Mouse (Mus musculus): Measurements from ENCODE around the gene Nrxn3. TPM values are rescaled to one million over a fixed set of nuclear protein-coding genes. Genes with fewer than 3 reads are reported as not detected.
A peak's percentile ranks its signal among the peaks of the same experiment; 100 is the strongest.

The Nrxn3 gene
- total RNA-seq, 2 experiments from 2014 or later: 185 to 191 TPM

DNA sequence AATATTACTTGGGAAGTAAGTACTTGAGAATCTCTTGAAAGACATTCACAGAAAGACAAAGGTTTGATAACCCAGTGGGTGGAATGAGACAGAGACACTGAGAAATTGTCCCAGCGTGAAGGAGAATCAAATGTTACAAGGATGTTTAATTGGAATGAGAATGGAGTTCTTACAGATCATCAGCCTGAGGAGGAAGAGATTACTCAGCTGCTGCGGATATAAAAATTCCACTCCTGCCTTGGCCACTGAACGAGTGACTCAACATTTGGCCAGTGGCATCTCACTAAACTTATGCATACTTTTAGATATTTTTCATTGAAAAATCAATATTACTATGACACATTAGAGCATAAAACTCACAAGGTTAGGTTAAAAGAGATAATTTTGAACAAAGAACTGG is 1166.0 kb downstream of the Nrxn3 start:
- DNase-seq (ENCODE audit: extremely low spot score in 1 of 2, low spot score in 2 of 2): no peak
- intact Hi-C loops (cut with DNase I): no loop called here

DNA sequence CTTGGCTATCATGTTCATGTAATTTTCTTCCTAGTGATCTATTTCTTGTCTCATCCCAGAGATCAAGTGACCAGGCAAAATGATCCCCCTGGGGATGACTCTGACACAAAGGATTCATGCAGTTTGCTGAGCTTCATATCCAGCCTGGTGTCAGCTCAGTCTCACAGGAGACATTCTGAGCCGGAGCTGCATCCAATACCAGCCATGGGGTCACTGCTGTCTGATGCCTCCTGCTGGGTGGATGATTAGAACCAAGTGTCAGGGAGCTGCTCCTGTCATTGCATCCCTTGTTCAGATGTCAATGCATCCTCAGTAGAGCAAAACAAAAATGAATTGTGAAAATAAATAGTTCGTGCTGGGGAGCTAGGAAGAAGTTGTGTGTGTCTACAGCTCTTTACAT is 1174.2 kb downstream of the Nrxn3 start:
- DNase-seq (ENCODE audit: extremely low spot score in 1 of 2, low spot score in 2 of 2): no peak
- intact Hi-C loops (cut with DNase I): no loop called here

DNA sequence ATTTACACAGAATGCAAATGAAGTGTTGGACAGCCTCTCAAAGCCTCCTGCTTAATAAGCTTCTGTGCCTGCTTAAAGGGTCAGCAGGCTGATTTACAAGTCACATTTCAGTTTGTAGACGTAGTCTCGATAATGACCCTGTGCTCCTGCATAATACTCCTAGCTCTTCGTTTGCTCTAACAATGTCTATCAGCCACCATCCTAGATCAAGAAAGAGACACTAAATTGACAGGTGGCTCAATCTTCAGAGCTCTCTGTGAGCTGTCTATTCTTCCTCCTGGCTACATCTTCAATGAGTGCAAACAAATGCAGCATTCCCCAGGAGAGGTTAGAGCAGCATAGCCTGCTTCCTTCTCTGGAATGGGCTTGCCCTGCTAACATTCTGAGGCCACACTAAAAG is 1186.9 kb downstream of the Nrxn3 start:
- no peak for DNase-seq (ENCODE audit: extremely low spot score in 1 of 2, low spot score in 2 of 2)
- intact Hi-C loops (cut with DNase I): no loop called here

DNA sequence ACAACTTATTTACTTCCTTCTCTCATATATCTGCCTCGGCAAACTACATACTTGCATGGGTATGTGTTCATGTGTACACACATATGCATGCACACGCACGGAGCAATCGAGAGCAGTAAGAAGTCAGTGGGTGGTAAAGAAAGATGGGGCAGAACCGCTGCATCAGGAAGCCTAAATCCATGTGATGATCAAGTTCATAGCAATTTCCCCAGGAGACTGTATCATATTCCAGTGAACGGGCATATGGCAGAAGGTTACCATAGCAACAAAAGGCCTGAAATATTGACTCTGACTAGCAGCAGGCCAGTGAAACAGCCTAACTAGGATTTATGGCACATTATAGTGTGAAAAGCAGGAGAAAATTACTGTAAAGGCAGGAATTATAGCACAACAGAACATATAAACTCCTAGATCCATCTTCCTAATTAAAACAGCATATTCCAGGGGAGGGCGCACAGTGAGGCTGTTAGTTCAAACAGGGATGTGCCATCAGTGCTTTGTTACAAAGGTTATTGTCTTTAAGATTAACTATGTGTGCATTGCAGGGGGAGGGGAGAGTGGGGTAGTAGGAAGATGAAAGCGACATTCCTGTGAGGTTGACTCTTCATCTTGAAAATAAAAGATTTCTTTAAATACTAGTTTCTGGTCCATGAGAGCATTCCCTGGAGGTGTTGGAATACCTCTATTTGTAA is 1195.6 kb downstream of the Nrxn3 start:
- intact Hi-C loops (cut with DNase I): no loop called here

DNA sequence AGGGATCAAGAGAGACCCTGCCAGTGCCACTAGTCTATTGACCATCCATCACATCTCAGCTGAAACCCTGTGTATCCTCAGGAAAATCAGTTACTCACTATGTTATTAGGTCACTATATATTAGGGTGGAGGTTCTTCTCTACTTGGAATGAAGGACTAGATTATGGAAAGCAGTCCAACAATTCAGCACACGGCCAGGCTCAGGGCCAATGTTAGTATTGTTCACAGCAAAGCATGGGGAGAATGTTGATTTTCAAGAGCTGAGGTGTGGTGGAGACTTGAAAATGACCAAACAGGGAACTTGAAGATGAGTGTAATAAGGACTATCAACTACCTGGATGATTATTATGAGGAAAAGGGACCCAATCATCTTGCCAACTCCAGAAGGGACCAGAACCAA is 1209.7 kb downstream of the Nrxn3 start:
- intact Hi-C loops (cut with DNase I): no loop called here

More for the DNA sequence above, 1195.6 kb downstream of the Nrxn3 start:
- DNase-seq (ENCODE audit: extremely low spot score in 1 of 2, low spot score in 2 of 2): no peak

DNA sequence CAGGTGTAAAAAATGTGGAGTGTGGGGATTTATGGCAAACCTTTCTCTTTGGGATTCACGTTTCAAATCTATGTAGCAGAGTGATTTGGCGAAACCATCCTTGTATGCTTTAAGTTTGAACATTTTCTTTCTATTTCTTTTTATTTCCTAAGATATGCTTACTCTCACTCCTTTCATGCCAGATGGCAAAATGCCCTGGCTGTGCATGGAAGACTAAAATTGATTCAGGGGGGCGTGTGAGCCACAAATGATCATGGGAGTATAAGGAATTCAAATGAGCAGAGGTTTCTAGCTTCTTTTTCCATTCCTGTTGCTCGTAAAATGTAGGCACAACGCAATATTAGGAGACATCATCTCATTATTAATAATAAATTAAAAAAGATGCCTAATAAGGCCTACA is 1211.0 kb downstream of the Nrxn3 start:
- DNase-seq (ENCODE audit: extremely low spot score in 1 of 2, low spot score in 2 of 2): peak; percentile 46
- intact Hi-C loops (cut with DNase I): no loop called here

More for the DNA sequence above, 1209.7 kb downstream of the Nrxn3 start:
- no peak for DNase-seq (ENCODE audit: extremely low spot score in 1 of 2, low spot score in 2 of 2)

DNA sequence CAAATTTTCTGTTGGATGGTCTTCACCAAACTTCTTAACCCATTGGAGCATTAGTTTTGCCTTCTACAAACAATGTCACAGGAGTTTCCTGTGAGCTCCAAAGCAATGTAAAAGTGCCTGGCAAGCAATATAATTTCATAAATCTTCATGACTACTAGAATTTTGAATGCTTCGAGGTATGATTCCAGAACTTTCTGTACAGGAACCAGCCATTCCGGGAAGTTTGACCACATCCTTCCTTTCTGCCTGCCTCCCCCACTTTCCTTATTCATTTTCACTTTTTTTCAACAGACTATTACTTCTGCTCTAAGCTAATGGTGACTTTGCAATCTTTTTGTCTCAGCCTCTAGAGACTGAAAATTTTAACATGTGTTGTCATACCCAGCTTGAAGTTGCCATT is 1218.1 kb downstream of the Nrxn3 start:
- intact Hi-C loops (cut with DNase I): no loop called here
- DNase-seq (ENCODE audit: extremely low spot score in 1 of 2, low spot score in 2 of 2): no peak

DNA sequence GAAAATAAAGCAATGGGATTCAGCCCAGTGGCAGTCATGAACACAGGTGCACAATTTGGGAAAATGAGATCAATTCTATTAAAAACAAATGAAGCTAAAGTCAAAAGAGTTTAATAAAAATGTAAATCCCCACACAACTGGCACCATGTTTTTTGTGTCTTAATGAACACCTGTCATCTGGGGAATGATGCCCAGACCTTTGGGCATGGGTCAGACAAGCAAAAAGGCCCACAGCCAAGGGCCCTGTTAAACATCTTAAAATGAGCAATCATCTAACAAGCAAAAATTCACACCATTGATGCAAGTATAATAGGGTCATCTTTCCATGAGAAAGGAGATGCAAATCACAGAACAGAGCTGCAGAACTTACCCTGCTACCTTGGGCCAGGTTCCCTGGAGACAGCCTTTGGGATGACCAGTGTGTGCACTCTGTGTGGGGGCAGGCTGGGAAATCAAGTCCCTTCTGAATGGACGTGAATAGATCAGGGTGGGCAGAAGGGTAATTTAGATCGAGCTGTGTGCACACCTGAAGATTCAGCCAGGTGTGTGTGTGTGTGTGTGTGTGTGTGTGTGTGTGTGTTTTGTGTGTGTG is 1223.3 kb downstream of the Nrxn3 start:
- intact Hi-C loops (cut with DNase I): no loop called here
- DNase-seq (ENCODE audit: extremely low spot score in 1 of 2, low spot score in 2 of 2): no peak

DNA sequence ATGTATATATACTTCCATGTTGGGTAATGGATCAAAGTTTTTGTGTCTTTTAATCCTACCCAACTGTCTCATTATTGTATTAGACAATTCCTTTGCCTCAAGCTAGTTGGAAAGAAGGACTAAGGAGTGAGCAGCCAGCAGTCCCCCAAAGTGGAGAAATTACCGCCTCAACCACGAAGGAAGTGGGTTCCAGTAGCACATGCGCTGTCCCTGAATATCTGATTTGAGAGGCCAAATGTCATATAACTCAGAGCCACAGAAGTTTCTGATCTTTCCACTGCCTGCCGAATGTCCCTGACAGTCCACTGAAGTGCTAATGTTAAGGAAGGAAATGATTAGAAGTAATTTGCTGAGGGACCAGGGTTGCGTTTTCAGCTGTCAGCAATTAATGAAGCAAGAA is 1223.8 kb downstream of the Nrxn3 start:
- DNase-seq (ENCODE audit: extremely low spot score in 1 of 2, low spot score in 2 of 2): no peak
- intact Hi-C loops (cut with DNase I): no loop called here

DNA sequence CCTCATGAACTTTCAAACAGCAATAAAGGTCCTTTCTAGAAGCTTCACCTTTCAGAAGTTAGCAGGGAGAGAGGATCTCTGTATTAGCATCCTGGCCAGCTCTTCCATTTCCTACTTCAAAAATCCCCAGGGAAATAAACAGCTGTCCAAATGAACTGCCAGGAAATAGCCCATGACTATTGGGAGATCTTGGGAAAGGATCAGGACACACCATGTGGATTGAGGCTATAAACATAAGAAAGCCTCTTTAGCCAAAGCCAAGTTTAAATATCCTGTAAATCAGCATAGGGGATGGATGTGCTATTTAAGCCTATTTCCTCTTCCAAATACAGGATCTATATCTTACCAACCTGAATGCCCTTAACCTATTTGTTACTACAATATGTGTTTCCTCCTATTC is 1230.6 kb downstream of the Nrxn3 start:
- DNase-seq (ENCODE audit: extremely low spot score in 1 of 2, low spot score in 2 of 2): no peak
- intact Hi-C loops (cut with DNase I): no loop called here

DNA sequence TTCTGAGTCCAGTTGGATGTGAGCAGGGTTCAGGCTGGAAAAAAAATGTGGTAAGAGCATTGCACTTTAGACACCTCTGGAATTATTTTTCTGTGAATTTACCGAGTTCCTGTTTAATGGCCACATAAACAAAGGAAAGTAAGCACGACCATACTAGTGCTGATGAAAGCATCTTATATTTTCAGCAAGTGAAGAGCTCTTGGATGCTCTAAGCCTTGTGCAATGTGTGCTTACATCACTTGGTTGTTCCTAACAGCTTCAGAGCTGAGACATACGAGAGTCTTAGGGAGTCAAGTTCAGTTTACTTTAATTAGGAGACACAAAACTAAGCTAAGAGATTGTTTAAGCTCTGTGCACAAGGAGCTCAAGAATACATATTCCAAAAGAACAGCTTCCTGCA is 1231.0 kb downstream of the Nrxn3 start:
- no peak for DNase-seq (ENCODE audit: extremely low spot score in 1 of 2, low spot score in 2 of 2)

DNA sequence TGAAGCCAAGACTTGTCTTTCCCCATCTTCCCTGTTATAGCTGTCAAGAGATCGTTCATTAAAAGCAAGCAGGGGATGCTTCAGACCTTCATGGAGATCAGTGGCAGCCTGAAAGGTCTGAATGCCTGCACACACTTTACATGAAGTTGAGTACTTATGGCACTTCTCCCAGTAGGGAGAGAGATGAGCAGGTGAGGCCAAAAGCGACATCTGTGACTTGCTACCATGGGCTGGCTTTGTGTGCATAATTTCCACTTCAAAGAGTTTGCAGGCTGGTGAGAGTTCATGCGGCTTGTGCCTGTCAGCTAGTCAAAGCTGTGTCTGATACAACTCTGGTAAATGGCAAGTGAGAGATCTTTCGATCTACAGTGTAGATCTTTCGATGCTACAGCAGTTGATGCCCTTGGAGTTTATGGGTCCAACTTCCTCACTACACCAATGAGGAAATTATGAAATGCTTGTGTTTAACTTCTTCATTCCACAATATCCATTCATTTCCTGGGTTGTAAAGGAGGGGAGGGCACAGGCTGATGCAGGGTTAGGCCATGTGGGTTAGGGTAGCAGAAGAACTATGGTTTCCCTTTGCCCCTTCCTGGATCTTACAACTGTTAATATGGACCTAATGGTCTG is 1231.9 kb downstream of the Nrxn3 start:
- intact Hi-C loops (cut with DNase I): no loop called here
- no peak for DNase-seq (ENCODE audit: extremely low spot score in 1 of 2, low spot score in 2 of 2)

More for the DNA sequence above, 1231.0 kb downstream of the Nrxn3 start:
- intact Hi-C loops (cut with DNase I): no loop called here

DNA sequence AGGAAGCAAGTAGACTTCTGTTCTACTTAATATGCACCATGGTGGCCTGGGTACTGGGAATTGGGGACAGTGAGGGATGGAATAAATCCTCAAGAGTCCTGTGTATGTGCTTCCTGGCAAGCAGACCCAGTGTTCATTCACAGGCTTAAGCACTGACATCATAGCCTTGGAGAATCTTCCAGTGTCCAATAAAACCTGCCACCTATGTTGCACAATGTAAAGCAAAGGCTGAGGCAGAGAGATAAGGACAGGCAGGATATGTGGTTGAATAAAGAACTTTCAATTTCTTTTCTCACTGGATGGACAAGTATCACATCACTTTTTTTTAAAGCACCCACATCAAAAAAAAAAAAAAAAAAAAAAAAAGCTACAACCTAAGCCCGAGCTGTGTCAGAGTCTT is 1240.4 kb downstream of the Nrxn3 start:
- no peak for DNase-seq (ENCODE audit: extremely low spot score in 1 of 2, low spot score in 2 of 2)
- intact Hi-C loops (cut with DNase I): no loop called here

DNA sequence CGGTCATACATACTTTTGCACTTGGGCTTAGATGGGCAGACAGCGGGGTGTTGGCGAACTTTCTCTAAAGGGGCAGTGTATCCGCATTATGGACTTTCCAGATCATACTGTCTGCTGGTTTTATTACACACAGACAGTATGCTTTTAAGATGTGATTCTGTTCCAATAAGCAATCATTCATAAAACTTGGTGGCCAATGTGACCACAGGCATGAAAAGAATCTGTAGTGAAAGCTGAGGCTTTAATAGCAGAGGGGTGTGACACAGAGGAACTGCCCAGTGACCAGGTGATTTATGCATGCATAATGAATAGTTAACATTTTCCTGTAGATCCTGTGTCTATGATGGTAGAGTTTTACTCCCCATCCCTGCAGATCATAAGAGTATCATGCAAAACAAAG is 1254.0 kb downstream of the Nrxn3 start:
- intact Hi-C loops (cut with DNase I): no loop called here
- no peak for DNase-seq (ENCODE audit: extremely low spot score in 1 of 2, low spot score in 2 of 2)

DNA sequence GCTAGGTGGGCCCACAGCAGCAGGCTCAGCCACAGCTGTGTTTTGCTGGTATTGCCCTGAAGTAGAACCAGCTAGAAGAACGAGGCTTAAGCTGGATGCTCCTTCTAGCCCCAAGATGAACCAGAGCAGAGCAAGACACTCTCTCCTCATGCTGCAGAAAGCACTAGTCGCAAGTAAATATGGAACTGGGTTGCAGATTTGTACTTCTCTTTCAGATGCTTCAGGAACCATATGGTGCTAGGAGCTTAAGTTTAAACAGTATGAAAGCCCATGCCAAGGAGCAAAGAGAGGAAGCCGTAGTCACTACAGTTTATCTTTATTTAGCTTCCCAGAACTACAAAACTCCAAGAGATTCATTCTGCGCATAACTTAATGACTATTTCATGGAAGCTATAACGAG is 1254.8 kb downstream of the Nrxn3 start:
- DNase-seq (ENCODE audit: extremely low spot score in 1 of 2, low spot score in 2 of 2): peak in 1 of 2 experiments; percentile 25
- intact Hi-C loops (cut with DNase I): no loop called here

DNA sequence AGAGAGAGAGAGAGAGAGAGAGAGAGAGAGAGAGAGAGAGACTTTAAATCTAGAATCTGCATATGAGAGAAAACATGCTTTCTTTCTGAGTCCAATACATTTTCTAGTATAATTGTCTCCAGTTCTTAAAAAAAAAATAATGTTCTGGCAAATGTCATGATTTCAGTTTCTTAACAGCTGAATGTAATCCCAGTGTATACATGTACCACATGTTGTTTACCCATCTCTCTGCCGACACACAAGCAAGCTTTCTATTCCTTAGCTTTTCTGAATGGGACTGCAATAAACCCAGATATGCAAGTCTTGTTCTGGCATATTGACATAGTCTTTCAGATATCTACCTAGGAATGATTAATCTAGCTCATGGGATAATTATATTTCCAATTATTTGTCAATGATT is 1256.5 kb downstream of the Nrxn3 start:
- intact Hi-C loops (cut with DNase I): no loop called here
- DNase-seq (ENCODE audit: extremely low spot score in 1 of 2, low spot score in 2 of 2): no peak

DNA sequence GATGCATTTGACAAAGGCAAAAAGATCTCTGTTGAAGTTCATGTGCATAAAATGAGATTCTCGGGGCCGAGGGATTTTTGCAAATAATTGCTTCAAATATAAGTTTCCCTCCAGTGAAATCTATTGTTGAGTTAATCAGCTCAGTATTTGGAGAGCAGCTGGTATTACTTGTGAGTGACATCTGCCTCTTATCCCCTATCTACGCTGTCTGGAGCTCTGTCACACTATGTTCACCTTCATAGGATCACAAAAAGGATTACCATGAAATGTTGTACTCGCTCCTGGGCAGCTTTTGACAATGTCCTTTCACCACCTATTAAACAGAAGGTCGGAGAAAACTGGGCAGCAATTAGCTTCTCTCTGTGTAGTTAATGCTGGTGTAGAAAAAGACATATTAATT is 1259.8 kb downstream of the Nrxn3 start:
- no peak for DNase-seq (ENCODE audit: extremely low spot score in 1 of 2, low spot score in 2 of 2)
- intact Hi-C loops (cut with DNase I): no loop called here

DNA sequence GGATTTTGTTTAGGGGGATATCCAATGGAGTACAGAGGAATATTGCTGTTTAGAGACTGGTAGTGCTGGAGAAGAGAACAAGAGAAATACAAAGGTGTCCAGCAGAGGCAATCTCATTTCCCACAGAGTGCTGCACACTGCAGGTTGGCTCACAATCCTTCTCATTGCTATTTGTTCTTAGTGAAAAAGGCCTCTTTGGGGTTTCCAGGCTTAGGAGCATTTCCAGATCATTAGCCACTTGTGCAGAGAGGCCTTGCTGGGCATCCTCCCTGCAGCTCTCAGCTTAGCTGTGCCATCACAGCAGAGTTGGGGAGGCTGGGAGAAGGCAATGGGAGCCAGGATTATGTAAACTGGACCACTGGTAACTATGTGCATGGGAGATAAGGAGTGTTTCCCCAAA is 1260.7 kb downstream of the Nrxn3 start:
- DNase-seq (ENCODE audit: extremely low spot score in 1 of 2, low spot score in 2 of 2): no peak
- intact Hi-C loops (cut with DNase I): no loop called here

DNA sequence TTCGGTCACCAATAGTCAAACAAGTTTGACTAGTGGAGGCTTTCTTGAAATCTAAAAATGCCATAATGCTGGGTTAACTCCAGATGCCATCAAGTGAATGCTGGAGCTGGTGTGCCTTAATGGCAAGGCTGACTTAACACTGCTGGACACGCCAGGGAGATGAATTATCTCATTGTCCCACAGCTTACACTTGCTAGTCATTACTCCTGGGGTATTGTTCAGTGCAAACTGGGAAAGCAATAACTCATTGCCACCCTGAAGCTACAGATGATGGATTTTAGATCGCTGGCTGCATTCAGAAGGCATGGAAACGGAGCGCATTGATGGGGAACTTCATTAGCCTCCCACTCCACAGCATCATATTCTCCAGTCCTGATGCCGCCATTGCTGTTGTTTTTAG is 1263.5 kb downstream of the Nrxn3 start:
- DNase-seq (ENCODE audit: extremely low spot score in 1 of 2, low spot score in 2 of 2): no peak
- intact Hi-C loops (cut with DNase I): no loop called here

DNA sequence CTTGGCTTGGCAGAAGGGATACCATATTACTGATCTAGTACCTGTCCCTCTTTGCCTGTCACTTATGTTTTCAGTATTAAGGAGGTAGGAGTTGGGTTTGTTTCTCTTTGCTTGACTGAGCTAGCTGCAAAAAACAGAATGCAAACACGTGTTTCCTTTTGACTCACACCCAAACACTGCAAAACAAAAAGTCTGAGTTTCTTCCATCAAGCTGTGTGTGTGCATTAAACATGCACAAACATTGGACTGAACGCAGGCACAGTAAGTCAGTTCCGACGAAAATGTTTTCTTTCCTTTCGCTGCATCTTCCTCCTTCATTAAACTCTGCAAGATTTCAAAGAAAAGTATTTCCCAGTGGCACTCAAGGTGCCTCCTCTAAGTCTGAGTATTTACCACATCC is 1270.6 kb downstream of the Nrxn3 start:
- DNase-seq (ENCODE audit: extremely low spot score in 1 of 2, low spot score in 2 of 2): no peak
- intact Hi-C loops (cut with DNase I): no loop called here
